Mouse (Mus musculus) megakaryocyte, embryonic 14.5 days (primary cell): ENCODE measurements around the gene Maml3.

Source experiments
- FLI1 ChIP-seq: IDR thresholded peaks from 2 replicates; pipeline ENCODE4 v1.6.1; 2012; ENCODE audit warnings: low read length, inconsistent platforms, mixed read lengths
- GATA1 ChIP-seq: IDR thresholded peaks from 3 replicates; pipeline ENCODE4 v1.6.1; 2012; ENCODE audit warnings: mixed read lengths, low read length, inconsistent platforms, borderline replicate concordance

DNA sequence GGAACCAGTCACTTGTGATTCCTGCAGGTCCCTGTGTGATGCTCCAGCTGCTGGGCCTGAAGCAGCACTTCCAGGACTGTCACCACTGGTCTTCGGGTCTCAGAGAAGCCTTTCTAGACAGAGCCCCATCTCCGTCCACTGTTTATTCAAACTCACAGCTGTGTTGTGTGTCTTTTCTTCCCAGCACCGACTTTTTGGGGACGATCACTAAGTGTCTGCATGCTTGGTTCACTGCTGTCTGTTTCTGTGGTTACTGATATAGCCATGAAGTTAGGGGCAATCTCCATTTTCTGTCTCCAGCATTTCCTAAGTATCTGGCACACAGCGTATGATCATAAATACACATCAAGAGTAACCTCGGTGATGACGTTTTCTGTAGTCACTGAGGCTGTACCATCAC lies 313.3 kb downstream of the Maml3 start:
- TF ChIP-seq GATA1 = no peak
- TF ChIP-seq FLI1 = no peak
